Mouse (Mus musculus) cerebellum, adult 9-10 months (tissue): Measurements from ENCODE around the gene Prps1l1.

Experiments
- DNase-seq: peaks from one replicate; pipeline ENCODE4 v3.0.0; 2022

Gene Prps1l1

DNA sequence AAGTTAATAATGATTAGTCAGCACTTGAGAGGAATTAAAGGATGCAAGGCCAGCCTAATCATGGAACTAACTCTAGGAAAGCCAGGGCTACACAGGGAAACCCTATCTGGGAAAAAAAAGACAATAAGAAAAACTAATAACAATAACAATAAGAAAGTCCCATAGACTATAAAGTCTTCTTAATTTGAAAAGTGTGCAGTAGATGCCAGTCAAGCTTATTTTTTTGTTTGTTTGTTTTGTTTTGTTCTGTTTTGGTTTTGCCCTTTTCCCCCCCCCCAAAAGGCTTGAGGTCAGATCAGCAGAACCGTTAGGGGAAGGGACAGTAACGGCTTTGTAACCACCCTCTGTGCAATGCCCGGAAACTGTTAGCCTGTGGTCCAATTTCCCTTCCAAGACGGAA is at the start of gene Prps1l1:
TSS of gene Prps1l1 (plus strand) at position 301 of the 400 bp plus-strand sequence.
- DNase-seq, result no peak

DNA sequence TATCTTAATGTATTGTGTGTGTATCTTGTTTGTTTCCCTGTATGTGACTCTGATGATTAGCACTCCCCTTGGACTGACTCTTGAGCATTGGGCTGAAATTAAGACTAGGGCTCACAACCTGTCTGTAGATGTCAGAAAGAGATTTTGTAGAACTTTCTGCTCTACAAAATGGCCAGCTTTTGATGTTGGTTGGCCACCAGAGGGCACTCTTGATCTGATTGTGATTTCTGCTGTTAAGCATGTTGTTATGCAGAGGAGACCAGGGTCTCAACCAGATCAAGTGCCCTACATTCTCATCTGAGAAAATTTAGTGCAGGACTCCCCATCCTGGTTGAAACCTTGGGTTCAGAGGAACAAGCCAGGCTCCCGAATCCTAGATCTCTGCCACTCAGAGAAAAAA is 46.6 kb upstream of the Prps1l1 start:
- DNase-seq, result no peak

DNA sequence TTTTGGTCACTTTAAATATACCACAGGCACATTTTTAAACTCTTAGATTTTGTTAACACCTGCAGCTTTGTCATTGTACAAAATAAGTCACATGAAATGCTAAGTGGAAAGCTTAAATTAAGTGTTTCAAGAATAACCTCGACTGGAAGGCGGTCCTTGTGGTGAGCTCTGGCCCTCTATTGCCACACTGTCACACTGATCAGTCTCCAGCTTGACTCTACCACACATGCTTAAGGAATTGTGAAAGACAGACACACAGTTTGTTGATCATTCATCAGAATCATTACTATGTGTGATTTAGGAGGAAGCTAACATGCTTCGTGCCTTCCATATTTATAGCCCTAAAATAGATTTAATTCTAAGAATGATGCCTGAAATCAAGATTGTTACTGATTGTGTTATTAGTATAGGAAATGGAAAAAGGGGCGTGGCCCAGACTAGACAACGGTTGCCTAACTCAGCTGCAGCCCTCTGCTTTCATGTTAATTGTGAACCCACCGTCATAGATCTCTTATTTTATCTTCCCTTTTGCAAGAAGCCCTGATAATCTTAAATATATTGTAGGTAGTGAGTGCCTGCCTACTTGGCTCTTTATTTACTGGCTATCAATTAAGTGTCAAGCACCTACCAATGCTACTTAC is 35.4 kb upstream of the Prps1l1 start:
- DNase-seq, result no peak

DNA sequence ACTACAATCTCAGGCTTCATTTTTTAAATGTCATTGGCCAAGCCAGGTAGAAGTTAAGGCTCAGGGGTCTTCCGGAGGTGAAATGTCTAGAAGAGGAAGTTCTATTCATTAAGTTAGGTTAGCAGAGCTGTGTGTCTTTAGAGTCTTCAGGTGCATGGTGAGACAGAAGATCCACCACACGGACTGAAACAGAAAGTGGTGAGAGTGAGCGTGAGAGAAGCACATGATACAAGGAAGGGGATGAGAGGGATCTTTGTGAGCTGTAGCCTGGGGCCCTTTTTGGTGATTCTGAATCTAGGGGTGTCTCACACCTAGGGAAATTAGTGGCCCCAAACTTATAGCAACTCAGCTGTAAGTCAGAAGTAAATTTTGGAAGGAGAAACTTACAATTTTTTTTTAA is 8.6 kb upstream of the Prps1l1 start:
- no peak for DNase-seq

DNA sequence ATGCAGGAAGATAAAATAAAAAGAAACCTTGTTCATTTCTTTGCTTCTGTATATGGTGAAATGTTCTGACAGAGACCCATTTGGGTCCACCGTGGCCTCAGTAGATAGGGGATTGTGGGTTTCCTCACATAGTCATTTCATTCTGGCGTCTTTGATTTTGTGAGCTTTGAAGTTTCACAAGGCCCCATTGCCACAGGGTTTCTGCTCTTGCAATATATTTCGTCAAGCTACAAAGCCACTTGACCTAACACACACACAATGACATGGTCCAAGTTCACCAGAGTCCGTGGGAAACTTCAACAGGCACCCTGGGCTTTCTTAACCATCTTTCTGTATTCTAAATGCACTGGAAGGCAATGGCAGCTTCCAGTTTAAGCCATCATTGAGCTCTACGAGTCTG is 1.3 kb downstream of the Prps1l1 start:
- no peak for DNase-seq

DNA sequence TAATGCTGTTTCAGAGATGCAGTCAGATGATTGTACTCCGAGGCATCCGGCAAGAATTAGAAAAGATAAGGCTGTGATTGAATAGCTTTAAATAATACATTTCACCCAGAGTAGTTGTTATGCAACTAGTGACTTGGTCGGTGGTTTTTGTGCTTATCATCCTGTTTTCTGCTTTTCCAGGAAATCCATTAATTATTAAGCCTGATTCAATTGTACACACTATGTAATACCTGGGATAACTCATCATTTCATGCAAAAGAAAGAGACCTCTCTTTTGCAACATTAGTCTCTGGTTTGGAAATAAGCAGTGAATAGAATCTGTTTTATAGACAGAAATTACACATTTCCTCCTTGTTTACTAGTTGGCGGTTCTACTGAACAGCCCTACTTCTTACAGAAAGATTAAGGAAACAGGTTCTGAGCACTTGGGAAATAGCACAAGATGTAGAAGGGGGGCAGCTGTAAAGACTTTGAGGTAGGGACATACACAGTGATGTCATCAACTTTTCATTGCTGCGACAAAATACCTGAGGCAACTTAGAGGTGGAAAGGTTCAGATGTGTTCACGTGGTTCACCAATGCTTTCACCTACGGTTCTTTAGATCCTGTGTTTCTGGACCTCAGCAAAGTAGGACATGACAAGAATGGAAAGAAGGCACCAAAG is 5.1 kb downstream of the Prps1l1 start:
- DNase-seq, result no peak

DNA sequence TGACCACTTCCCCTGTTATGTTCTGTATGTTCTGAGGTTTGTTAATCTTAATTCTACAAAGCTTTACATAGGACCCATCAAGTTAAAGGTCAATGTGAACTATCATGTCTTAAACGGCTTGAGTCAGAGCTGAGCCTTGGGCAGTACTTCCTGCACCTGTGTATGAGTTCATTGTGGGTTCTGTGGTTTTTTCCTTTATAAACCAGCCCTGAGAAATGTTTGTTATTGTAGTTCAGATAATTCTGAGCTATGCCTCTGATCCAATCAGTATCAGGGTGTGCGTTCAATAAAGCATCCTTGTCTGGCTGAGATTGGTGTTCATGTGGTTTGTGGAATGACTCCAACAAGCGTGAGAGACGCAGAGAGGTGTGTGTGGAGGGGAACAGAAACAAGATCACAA is 5.8 kb downstream of the Prps1l1 start:
- DNase-seq, result no peak

DNA sequence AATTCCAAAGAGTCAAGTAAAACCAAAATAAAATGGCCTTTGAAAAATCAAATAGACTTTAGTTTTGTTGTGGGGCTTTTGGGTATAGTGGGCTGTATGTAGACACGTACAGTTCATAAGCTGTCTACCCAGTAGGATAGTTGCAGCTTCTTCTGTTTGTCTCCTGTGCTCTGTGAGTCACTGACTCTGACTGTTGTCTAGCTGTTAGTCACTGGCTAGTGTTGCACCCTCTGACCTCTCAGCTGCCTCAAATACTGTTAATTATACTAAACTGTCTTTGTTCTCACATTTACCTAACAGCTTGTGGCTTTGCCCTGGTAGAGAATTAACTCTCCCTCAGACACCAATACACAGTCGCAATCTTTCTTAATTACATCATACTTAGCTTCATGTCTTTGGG is 7.3 kb downstream of the Prps1l1 start:
- DNase-seq, result no peak

DNA sequence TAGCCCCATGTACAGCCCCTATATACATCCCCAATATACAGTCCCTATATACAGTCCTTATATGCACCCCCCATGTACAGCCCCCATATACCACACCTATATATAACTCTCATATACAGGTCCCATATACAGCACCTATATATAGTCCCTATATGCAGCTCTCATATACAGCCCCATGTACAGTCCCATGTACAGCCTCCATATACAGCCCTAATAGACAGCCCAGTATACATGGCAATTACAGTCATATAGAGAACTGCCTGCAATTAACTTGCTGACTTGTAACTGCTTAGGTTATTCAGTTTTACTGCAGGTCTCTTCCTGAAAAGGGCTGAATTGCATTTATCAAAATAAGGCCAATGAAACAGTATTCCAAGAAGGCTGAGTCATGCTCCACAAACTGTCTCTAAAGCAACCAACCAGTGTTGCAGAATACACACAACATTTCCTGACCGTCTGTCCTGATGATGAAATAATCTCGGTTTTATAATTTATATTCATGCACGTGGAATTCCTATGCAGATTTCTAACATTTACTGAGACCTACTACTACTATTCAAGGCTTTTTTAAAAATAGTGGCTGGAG is 13.1 kb downstream of the Prps1l1 start:
- DNase-seq, result no peak

DNA sequence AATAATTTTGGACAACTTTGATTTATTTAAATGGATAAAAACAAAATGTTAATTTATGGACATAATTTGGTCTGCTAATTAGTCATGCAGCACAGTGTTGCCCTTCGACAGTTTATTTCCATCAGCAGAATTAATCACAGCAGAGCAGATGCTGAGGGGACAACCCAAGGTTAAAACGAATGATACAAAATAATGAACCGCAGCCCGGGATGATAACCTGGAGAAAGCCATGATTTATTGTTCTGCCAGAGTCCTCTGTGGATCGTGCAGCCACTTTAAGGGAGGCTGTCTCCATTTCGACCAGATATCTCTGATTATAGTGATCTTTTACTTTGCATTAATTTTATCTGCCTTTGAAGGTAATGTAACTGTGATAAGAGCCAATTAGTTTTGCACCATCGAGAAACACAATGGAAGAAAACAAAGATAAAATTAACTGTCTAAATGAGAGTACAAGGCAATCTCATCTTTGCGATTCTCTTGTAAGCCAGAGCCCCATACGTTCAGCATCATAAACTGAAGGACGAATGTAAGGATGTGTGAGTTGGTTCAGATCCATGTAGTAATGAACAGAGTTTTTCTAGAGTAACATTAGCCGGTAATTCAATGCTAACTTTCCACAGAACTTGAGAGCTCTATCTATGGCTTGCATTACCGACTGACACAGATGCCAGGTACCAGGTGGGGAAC is 14.4 kb downstream of the Prps1l1 start:
- DNase-seq, result no peak

DNA sequence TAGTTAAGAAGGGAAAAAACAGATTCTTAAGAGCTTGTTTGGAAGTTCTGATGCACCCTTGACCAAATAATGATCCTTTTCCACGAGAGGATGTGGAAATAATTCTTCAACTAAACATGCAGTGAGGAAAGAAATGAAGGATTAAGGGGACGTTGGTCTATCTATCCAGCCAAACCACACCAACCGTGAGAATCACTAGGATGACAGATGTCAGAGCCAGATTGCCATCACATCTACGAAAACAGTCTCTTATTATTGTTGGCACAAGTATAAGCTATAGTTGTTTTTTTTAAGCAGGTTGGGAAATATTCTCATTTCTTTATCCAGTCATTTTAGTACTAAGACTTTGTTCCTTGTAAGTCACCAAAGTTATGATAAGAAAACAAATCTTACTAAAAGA is 15.8 kb downstream of the Prps1l1 start:
- no peak for DNase-seq

DNA sequence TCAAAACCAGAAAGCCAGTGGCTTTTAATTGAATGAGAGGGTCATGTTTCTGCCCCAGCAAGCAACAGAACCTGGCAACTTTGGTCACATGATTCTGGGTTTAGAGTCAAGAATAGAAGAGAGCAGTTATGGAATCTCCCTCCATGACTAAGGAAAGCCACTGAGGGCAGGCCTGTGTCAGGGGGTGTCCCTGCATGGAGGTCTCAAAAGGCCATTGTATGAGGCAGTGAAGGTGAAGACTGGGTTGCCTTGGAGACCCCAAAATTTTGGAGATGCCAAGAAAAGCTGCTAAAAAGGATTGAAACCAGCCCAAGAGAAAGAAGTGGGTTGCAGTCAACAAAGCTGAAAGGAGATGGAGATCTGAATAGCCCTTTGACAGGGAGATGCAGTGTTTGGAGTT is 21.2 kb downstream of the Prps1l1 start:
- DNase-seq, result no peak

DNA sequence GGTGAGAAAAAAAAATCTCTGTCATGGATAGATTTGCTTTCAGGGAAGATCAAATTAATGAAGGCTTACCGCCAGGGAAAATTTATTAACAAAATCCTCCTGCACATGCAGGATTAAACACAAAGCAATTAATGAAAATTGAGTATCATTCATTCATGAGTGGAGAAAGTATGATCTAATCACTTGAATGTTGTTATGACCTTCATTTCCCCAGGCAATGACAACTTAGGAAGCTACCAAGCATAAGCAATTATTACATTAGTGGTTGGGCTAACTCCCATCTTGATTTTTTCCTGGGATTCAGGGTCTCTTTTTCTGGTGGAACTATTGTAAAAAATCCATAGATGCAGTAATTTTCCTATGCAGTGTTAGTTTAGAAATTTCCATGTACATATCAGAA is 23.3 kb downstream of the Prps1l1 start:
- no peak for DNase-seq

DNA sequence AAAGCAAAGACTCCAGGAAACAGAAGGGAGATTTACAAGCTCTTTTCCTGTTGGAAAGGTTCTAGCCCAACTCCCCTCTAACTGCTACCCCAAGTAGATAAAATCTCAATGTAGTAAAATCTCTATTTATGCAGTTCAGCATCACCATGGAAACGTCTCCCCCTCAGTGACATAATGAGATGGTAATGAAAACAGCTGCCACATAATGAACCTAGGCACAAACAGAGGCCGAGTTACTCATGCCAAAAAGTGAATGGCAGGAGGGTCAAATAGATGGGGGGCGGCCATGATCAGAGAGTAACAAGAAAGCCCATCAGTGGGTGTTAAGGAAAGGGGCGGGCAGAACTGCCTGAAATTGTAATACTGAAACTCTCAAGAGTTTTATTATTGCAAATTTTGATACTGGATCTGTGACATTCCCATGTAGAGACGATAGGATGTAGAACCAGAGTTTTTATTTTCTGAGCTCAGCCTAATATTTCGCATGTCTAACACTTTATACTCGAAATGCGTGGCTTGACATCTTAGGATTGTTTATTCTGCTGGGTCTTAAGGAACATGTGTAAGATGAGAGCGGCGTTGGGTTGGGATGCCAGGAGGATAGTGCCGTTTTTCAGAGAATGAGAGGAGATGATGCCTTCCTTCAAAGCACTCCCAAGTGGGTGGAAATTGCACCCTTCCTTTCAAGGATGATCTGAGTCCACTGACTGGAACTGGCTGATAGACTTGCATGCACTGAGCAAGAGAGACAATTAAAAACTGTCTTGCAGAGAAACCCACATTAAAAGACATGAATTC is 24.0 kb downstream of the Prps1l1 start:
- no peak for DNase-seq

DNA sequence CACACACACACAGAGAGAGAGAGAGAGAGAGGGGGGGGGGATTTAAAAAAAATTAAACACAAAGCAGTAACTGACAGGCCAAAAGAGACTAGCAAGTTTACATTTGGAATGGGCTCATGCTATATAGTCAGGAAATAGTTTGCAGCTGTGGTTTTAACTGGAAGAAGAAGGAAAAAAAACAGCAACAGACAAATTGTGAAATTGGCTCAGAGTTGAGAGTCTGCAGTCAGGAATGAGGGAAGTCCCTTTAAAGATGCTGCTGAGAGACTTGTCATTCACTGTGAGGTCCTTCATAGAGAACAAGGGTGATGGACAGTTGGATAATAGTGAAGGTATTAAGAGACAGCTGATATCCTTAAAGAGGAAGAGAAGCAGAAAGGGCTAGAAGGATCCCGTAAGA is 26.9 kb downstream of the Prps1l1 start:
- no peak for DNase-seq

DNA sequence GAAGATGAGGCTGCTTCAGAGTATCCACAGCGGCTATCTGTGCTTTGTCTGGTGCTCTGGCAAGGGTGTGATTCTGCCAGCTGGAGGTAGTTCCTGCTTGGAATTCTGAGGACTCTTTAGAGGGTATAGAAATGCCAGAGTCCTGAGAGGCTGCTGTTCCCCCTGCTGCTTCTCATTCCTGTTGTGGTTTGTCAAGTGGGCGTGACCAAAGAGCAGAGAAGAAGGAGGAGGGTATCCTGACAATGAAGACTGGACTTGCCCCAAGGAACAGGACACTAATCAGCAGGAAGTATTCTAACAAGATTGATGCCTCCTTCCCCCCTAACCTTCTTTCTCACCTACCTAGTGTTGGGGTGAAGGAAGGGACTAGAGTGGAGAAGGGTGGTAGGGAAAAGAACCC is 29.4 kb downstream of the Prps1l1 start:
- no peak for DNase-seq

DNA sequence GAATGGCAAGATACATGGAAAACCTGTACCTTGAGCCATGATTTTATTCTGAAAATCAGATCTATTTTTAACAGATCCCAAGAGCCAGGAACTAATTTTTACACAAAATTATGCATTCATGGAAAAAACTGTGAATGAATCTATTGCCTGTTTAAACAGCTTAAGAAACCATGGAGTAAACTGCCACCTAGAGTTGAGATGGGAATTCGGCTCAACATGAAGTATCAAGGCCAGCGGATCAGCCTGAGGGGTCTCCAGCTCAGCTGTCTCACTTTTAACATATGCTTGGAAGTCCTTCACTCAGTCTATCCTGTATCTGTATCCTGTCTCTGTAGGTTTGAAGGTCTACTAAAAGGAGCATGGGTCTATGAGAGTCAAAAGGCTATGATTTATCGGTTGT is 31.5 kb downstream of the Prps1l1 start:
- DNase-seq, result no peak

DNA sequence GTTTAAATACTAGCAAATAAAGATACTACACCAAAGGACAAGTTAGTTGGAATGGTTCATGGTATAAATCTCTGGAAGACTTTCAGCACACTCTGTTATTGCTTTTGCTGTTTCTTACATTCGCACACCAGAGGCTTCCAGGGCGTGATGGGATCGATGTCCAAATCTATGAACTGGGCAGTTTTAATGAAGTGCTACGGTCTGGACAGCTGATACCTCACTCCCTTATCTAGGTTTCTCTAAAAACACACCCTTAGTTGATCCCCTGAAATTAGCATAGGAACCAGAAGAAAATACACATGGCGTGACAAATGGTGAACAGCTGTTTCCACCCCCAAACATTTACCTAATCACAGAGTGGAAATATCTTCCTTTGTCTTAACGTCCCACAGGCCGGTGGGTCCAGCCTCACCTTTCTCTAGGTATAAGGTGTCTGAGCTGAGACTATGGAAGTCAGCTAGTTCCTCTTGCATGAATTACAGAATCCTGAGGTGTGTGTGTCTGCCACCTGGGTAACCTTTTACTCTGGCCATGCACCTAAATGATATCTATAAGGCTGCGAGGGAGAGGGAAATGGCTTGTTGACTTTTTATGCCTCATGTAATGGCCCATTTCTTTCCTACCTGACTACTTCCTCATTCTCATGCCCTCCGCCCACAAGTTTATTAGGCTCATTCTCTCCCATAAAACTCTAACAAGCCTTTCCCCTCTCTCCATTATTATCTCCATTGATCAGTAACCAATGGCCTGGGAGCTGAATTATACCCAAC is 32.1 kb downstream of the Prps1l1 start:
- DNase-seq, result no peak

DNA sequence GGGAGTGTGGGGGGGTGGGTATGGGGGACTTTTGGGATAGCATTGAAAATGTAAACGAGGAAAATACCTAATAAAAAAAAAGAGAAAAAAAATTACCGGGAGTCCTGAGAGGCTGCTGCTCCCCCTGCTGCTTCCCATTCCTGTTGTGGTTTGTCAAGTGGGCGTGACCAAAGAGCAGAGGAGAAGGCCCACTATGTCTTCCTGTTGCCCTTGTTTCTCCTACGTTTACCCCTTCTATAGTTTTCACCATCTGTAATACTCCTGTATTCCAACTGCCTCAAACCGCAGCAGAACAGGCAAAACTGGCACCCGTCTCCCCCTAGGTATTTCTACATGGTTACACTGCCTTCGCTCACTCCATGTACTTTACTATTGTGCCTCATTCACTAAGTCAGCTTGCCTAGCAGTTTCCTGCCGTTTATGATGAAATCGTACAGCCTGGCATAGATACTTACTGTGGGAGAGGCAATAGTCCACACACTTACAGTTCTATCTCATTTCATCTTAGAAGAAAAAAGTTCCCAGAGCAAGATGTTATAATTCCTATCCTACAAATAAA is 34.2 kb downstream of the Prps1l1 start:
- DNase-seq, result no peak

DNA sequence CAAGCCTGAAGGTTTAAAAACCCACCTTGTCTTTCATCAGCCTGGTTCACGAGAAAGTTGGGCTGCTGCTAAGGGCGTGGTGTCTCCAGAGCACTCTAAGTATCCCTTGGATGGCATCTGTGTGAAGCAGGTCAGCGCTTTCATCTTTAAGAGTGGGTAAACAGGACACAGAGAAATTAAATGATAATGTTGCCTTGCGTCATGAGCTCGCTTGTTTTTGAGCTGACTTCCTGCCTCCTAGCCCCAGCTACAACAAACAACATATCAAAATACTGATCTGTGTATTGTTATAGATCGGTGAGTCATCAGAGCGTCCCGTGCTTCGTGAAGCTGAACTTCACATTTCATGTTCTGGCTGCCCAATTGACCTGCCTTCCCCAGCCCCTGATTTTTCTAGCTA is 36.7 kb downstream of the Prps1l1 start:
- no peak for DNase-seq

DNA sequence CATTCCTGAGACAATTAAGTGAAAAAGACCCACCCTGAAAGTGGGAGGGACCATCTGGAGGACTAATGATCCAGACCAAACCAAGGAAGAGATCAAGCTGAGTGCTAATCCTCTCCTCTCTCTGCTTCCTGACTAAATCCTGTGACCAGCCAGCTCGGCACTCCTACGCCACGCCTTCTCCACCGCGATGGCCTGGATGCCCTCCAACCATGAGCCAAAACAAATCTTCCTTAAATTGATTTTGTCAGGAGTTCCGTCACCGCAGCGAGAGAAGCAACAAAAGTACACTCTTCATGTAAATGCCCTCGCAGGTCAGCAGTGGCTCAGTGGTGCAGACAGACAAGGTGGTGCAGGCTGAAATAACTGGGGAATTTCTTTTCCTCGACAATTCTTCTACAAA is 37.5 kb downstream of the Prps1l1 start:
- no peak for DNase-seq

DNA sequence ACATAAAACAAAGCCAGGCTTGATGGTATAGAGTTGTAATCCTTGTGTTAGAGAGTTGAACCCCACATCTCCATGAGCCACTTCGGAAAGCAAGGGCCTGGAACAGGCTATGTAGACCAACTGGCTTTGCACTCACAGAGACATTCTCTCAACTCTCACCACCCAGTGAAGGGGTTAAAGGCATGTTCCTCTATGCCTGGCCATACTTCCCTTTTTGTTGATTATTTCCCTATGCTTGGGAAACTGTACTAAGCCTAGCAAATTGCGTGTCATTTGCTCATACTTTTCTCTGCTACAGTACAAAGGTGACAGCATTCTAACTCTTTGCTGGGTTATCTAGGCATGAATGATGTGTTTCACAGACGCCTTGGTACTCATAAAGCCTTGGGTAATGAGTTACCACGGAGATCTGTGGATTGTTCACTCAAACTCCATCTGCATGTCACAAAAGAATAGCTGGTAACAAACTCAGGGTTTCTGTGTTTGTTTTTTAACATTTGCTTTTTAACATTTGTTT is 41.4 kb downstream of the Prps1l1 start:
- DNase-seq, result no peak
